Mouse (Mus musculus) liver, embryonic 14.5 days (tissue): ENCODE measurements around the gene Akap10. TPM values are rescaled to one million over a fixed set of nuclear protein-coding genes. Genes with fewer than 3 reads are reported as not detected.

Experiments used
- ATAC-seq: fragments of 200-750 bp; cut with Nextera tagmentation; 2 replicates; pipeline ENCODE4 v1.8.0; 2017; ENCODE audit warnings: moderate number of reproducible peaks, mild to moderate bottlenecking, moderate library complexity; ENCODE audit not compliant: insufficient read depth
- DNase-seq, 3 experiments: peaks; one replicate each; pipeline ENCODE4 v3.0.0-alpha.2; 2012 to 2013; ENCODE audit warnings: low read depth in 3 of 3, low spot score in 3 of 3
- H3K27ac ChIP-seq: fragments of 300-500 bp; sonication (generic); 2 replicates; pipeline ENCODE4 v1.5.1; 2014; ENCODE audit warnings: moderate library complexity, mild to moderate bottlenecking, control low read depth, inconsistent platforms
- H3K27me3 ChIP-seq: fragments of 300-500 bp; sonication (generic); 2 replicates; pipeline ENCODE4 v1.6.1; 2014; ENCODE audit warnings: mild to moderate bottlenecking, low read length, moderate library complexity; ENCODE audit not compliant: control insufficient read depth, insufficient read depth
- H3K36me3 ChIP-seq: fragments of 300-500 bp; sonication (generic); replicated peaks from 2 replicates; pipeline ENCODE4 v1.6.1; 2014; ENCODE audit warnings: low read depth; ENCODE audit not compliant: control insufficient read depth, insufficient read depth
- H3K4me1 ChIP-seq, 2 experiments: fragments of 200-500 bp in 1 of 2; fragments of 300-500 bp in 1 of 2; sonication (generic) in 1 of 2; replicated peaks; 2 replicates each; pipeline ENCODE4 v1.6.1; 2012 to 2014; ENCODE audit warnings: antibody characterized with exemption in 1 of 2, inconsistent platforms in 1 of 2, low read length in 1 of 2; ENCODE audit not compliant: control insufficient read depth in 2 of 2, insufficient read depth in 2 of 2
- H3K4me2 ChIP-seq: fragments of 300-500 bp; sonication (generic); 2 replicates; pipeline ENCODE4 v1.6.1; 2014; ENCODE audit warnings: low read depth, mild to moderate bottlenecking, control low read depth, moderate library complexity
- H3K4me3 ChIP-seq, 2 experiments: fragments of 200-500 bp in 1 of 2; fragments of 300-500 bp in 1 of 2; sonication (generic) in 1 of 2; 2 replicates each; pipeline ENCODE4 v1.5.1; 2012 to 2014; ENCODE audit warnings: low read depth in 2 of 2, low read length in 2 of 2, mild to moderate bottlenecking in 2 of 2, control low read depth in 1 of 2, inconsistent platforms in 1 of 2, moderate library complexity in 1 of 2; ENCODE audit not compliant: insufficient read depth in 1 of 2
- H3K9ac ChIP-seq: fragments of 300-500 bp; sonication (generic); replicated peaks from 2 replicates; pipeline ENCODE4 v1.6.1; 2014; ENCODE audit warnings: mild to moderate bottlenecking, control low read depth, moderate library complexity
- H3K9me3 ChIP-seq: fragments of 300-500 bp; sonication (generic); 2 replicates; pipeline ENCODE4 v1.6.1; 2016; ENCODE audit warnings: low read length, mixed read lengths; ENCODE audit not compliant: control insufficient read depth
- CTCF ChIP-seq: IDR thresholded peaks from 2 replicates; pipeline ENCODE4 v1.5.1; 2016; ENCODE audit warnings: antibody characterized with exemption, low read depth, control low read depth
- EP300 ChIP-seq: IDR thresholded peaks from 2 replicates; pipeline ENCODE4 v1.6.1; 2016; ENCODE audit warnings: antibody characterized with exemption, low read depth
- WGBS: fragments of 180-500 bp; shearing (Covaris S2); extraction: QIAGEN DNeasy Blood & Tissue Kit; methylation state at CpG from one replicate; pipeline ENCODE4 v1.1.7; 2014; ENCODE audit not compliant: insufficient replicate concordance; 5-methylcytosine and 5-hydroxymethylcytosine counted together
- polyA plus RNA-seq, 2 experiments: library from polyadenylated mRNA; depleted of rRNA in 1 of 2; stranded (reverse) in 1 of 2; unstranded in 1 of 2; fragments of >200 nt; fragmentation: Nextera tagmentation in 1 of 2; extraction: Ambion mirVana in 1 of 2; gene quantifications; 2 replicates each; pipeline versions ENCODE4 v1.2.1 to v1.2.3; 2012 to 2014

Gene Akap10
- polyA plus RNA-seq, 2 experiments: 5.7 to 6.5 TPM

DNA sequence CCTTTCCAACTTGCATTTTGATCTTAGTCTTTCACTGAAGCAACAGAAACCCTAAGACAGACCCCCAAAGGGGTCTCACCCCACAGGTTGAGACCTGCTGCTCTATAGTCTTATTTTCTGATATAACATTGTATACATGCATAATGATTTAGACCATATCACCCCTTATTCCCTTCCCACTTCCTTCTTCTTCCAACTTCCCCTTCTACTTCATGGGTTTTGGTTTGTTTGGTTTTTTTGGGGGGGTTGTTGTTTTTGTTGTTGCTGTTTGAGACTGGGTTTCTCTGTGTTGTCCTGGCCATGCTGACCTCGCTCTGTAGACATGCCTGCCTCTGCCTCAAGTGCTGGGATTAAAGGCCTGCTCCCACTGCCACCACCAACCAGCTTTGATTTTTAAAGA is 90.9 kb downstream of the Akap10 start:
- no peaks in the 10 kb centered on the region for H3K4me1 ChIP-seq
- H3K27ac ChIP-seq: no peak overlapping the region
- H3K9ac ChIP-seq: no peak overlapping the region
- H3K4me3 ChIP-seq: no peak overlapping the region
- H3K36me3 ChIP-seq: no peaks in the 10 kb centered on the region
- H3K4me2 ChIP-seq: no peak overlapping the region
- 45% methylated on average over 1 of the region's 1 CpGs for WGBS
- DNase-seq (no peak), ATAC-seq (no peak)
- H3K9me3 ChIP-seq: no peaks in the 10 kb centered on the region
- no peaks in the 10 kb centered on the region for H3K27me3 ChIP-seq
- TF ChIP-seq CTCF (no peak), EP300 (no peak)

Other genes starting within 250 kb of the Akap10 start
- gene Fam83g, start 246.2 kb downstream of the Akap10 start, polyA plus RNA-seq (2012; rRNA removed): 3.9 and 4.4 TPM in 2 replicates
- gene Fam83g, start 246.2 kb downstream of the Akap10 start, polyA plus RNA-seq (2014; fragmentation: Nextera tagmentation; extraction: Ambion mirVana): 4.4 and 5.4 TPM in 2 replicates
- not detected in 2 replicates for gene Slc5a10, start 209.4 kb downstream of the Akap10 start, polyA plus RNA-seq (2012; rRNA removed)
- gene Slc5a10, start 209.4 kb downstream of the Akap10 start, polyA plus RNA-seq (2014; fragmentation: Nextera tagmentation; extraction: Ambion mirVana): not detected in 2 replicates
- 5.5 and 6.9 TPM in 2 replicates for gene Prpsap2, start 168.2 kb downstream of the Akap10 start, polyA plus RNA-seq (2012; rRNA removed)
- 6.1 TPM in 2 replicates for gene Prpsap2, start 168.2 kb downstream of the Akap10 start, polyA plus RNA-seq (2014; fragmentation: Nextera tagmentation; extraction: Ambion mirVana)
- gene Ulk2, start 75.2 kb downstream of the Akap10 start, polyA plus RNA-seq (2012; rRNA removed): 2.5 and 2.7 TPM in 2 replicates
- gene Ulk2, start 75.2 kb downstream of the Akap10 start, polyA plus RNA-seq (2014; fragmentation: Nextera tagmentation; extraction: Ambion mirVana): 2.5 and 2.8 TPM in 2 replicates
- gene Specc1, start 26.5 kb upstream of the Akap10 start, polyA plus RNA-seq (2012; rRNA removed): 23.5 and 26.2 TPM in 2 replicates
- gene Specc1, start 26.5 kb upstream of the Akap10 start, polyA plus RNA-seq (2014; fragmentation: Nextera tagmentation; extraction: Ambion mirVana): 40.5 and 43.5 TPM in 2 replicates